ENCODE assay signal across 22 mouse cellular contexts in the genomic region with DNA sequence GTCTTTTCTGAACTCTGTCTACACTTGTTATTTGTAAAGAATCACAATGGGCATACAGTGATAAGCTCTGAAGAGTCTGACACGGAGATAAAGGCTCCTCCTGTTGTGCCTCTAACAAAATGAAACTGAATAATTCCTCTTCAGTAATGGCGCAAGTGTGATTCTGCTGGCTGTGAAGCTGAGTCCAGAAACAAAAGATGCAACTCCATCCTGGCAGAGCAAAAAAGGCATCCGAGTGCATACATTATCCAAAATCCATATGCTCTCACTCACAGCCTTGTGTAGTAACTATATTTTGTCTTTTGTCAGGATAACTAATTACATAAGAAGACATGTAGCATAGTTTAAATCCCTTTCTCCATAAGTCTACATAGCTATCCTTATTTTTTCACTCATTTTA.
"Had no signal": no experiment of that assay in that cellular context is flagged by ENCODE, and none has a peak within 500 bp of the region (broad histone marks: within the 10 kb centered on the region; RNA-seq: fewer than 3 reads in every experiment).

No protein-coding gene starts in this region.

- ATAC-seq: liver, embryonic 12.5 days; midbrain, embryonic 13.5 days had no signal

- H3K4me2 ChIP-seq: kidney, embryonic 15.5 days; limb, embryonic 13.5 days; liver, embryonic 12.5 days; liver, embryonic 15.5 days; lung, embryonic 15.5 days; midbrain, embryonic 13.5 days; neural tube, embryonic 12.5 days; neural tube, embryonic 15.5 days had no signal

- H3K36me3 ChIP-seq: kidney, embryonic 15.5 days; limb, embryonic 10.5 days; limb, embryonic 13.5 days; liver, embryonic 12.5 days; liver, embryonic 15.5 days; lung, embryonic 15.5 days; midbrain, embryonic 10.5 days; midbrain, embryonic 13.5 days; neural tube, embryonic 12.5 days; neural tube, embryonic 15.5 days had no signal

- H3K27ac ChIP-seq: kidney, embryonic 15.5 days; limb, embryonic 10.5 days; limb, embryonic 13.5 days; liver, embryonic 12.5 days; liver, embryonic 15.5 days; lung, embryonic 15.5 days; midbrain, embryonic 10.5 days; midbrain, embryonic 13.5 days; neural tube, embryonic 12.5 days; neural tube, embryonic 15.5 days had no signal

- H3K9ac ChIP-seq: kidney, embryonic 15.5 days; limb, embryonic 13.5 days; liver, embryonic 12.5 days; liver, embryonic 15.5 days; lung, embryonic 15.5 days; midbrain, embryonic 13.5 days; neural tube, embryonic 12.5 days; neural tube, embryonic 15.5 days had no signal

- DNase-seq: kidney, adult 11 months; kidney, adult 8-10 months; kidney, postnatal 10 days; kidney, postnatal 36 days; layer of hippocampus, postnatal 36 days; liver; lung, adult 18-20 months; lung, postnatal 10 days; lung, postnatal 36 days; right cerebral cortex, postnatal 25 days; thymus, postnatal 25 days had no signal

- H3K4me1 ChIP-seq: kidney, embryonic 15.5 days; limb, embryonic 10.5 days; limb, embryonic 13.5 days; liver, embryonic 12.5 days; liver, embryonic 15.5 days; lung, embryonic 15.5 days; megakaryocyte, embryonic 14.5 days; neural tube, embryonic 12.5 days; neural tube, embryonic 15.5 days had no signal

- H3K4me3 ChIP-seq: kidney, embryonic 15.5 days; limb, embryonic 10.5 days; limb, embryonic 13.5 days; liver, embryonic 12.5 days; liver, embryonic 15.5 days; lung, embryonic 15.5 days; megakaryocyte, embryonic 14.5 days; midbrain, embryonic 10.5 days; midbrain, embryonic 13.5 days; neural tube, embryonic 12.5 days; neural tube, embryonic 15.5 days had no signal

- H3K9me3 ChIP-seq: kidney, embryonic 15.5 days; limb, embryonic 10.5 days; limb, embryonic 13.5 days; liver, embryonic 12.5 days; liver, embryonic 15.5 days; lung, embryonic 15.5 days; megakaryocyte, embryonic 14.5 days; midbrain, embryonic 10.5 days; midbrain, embryonic 13.5 days; neural tube, embryonic 12.5 days; neural tube, embryonic 15.5 days had no signal

- H3K27me3 ChIP-seq: kidney, embryonic 15.5 days; limb, embryonic 13.5 days; liver, embryonic 12.5 days; liver, embryonic 15.5 days; lung, embryonic 15.5 days; megakaryocyte, embryonic 14.5 days; midbrain, embryonic 13.5 days; neural tube, embryonic 12.5 days; neural tube, embryonic 15.5 days had no signal
